Mouse (Mus musculus): ENCODE data around the gene Sertad4.

The Sertad4 gene

DNA sequence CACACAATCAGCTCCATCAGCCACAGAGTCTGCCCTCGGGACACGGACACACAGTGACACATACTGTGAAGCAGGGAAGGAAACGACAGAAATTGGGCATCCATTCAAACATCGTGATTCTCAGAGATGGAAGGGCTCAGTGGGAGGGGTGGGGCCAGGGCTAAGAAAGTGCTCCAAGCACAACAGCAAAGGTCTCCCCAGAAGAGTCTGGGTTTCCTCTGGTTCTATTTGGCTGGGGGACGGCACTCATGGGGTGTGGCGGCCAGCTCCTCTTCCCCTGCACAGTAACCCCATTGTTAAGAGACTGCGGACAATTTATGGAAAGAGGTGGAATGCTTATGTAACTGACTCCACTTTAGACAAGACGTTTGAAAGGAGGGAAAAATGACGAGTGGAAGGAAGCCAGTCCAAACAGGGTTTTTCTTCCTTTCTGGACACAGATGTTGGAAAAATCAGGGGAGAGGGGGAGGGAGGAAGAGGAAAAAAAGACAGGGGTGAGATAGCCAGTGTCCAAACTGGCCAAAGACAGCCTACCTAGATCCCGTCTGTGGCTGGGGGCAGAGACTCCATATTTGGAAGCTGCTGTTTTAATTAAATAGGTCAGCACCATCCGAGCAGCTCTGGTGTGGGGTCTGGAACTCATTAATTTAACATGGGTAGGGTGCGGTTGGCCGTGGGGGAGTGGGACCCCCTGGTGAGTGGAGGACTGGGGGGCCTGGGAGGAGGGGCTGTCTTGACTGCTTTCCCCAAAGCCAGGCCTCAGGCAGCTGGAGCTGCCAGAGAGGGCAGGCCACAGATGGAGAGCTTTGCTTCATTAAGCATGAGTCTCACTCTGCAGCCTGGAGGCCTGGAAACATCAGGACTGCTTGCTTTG lies 32.7 kb downstream of the Sertad4 start:
- in situ Hi-C loops (cut with MboI; ENCODE audit: low pct_unique_long_range_greater_than_20kb in 1 of 2, low sequenced_read_pairs in 2 of 2, unreplicated experiment in 1 of 2), result no loop called here

DNA sequence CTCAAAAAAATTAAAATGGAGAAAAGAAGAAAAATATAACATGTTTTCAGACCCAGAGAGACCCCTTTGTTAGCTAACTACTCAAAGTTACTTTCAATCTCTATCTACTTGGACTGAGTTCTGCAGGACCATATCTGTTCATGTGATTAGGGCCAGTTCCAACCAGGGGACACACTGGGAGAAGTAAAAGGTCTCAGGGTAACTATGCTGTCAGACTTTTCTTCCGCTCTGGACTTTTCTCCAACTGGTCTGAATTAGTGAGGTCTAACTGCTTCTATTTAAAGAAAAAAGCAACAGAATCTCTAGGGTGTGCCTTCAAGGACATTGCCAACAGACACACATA lies 33.3 kb downstream of the Sertad4 start:
- in situ Hi-C loops (cut with MboI; ENCODE audit: low pct_unique_long_range_greater_than_20kb in 1 of 2, low sequenced_read_pairs in 2 of 2, unreplicated experiment in 1 of 2), result no loop called here

DNA sequence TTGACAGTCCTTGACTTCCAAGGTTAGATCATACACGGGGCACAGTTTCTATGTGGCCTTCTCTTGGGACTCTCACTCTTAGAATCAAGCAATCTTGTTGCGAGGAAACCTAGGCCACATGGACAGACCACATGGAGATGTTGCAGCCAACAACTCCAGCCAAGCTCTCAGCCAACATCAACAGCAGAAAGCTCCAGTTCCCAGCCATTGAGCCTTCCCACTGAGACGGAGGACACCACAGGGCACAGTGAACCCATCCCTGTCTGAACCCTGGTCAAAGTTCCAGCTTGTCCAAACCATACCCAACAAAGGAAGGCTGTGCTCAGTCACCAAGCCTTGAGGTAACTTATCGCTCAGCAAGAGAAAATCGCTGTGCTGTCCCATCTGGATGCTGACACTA lies 37.2 kb downstream of the Sertad4 start:
- in situ Hi-C loops (cut with MboI; ENCODE audit: low pct_unique_long_range_greater_than_20kb in 1 of 2, low sequenced_read_pairs in 2 of 2, unreplicated experiment in 1 of 2), result no loop called here

DNA sequence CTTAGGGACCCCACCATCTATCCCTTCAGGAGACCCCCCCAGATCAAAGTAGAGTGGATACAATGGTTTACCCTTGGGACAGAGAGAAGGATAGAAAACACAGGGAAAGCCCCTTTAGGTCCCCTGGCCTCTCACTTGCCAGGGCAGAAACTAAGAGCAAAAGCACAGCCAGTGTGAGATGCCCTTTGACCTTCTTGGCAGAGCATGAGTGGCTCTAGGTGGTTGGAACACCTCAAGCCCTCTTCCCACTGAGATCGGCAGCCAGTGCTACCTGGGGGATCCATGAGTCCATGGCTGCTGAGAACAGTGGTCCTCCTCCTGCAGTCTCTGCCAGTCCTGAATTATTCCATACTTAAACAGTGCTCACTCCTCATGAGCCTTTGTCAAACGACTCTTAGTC lies 39.8 kb downstream of the Sertad4 start:
- in situ Hi-C loops (cut with MboI; ENCODE audit: low pct_unique_long_range_greater_than_20kb in 1 of 2, low sequenced_read_pairs in 2 of 2, unreplicated experiment in 1 of 2), result no loop called here

DNA sequence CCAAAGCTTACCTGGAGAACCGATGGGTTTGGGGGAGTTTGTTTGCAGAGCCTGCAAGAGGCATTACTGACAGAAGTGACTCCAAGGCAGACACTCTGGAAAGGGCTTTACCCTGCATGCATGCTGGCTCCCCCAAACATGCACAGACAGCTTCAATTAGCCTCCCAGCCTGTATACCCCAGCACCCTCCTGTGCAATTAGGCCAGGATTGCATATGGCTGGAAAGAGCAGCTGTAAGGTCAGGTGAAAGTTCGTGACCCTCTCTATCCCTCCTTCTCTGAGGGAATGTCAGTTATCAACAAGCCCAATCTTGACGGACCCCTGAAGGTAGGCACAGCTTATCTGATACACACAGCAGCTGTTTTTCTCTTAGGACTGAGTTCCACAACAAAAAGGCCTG lies 40.9 kb downstream of the Sertad4 start:
- in situ Hi-C loops (cut with MboI; ENCODE audit: low pct_unique_long_range_greater_than_20kb in 1 of 2, low sequenced_read_pairs in 2 of 2, unreplicated experiment in 1 of 2), result no loop called here

DNA sequence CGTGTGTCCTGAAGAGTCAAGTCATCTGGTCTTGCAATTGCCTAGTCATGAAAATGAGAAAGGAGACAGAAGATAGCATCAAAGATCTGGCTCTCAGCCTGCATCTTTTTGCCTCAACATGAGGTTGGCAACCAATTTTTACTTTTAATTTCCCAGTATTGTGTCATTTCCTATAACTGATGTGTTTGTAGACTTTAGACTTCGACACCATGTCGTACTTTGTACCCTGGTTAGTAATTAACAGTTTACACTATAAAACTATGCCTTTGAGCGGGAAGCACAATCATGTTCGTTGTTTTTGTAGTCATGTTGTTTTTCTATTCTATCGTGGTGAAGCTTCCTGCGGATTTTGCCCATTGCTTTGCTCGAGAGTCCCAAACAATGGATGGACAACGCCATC lies 42.8 kb downstream of the Sertad4 start:
- in situ Hi-C loops (cut with MboI; ENCODE audit: low pct_unique_long_range_greater_than_20kb in 1 of 2, low sequenced_read_pairs in 2 of 2, unreplicated experiment in 1 of 2), result no loop called here

DNA sequence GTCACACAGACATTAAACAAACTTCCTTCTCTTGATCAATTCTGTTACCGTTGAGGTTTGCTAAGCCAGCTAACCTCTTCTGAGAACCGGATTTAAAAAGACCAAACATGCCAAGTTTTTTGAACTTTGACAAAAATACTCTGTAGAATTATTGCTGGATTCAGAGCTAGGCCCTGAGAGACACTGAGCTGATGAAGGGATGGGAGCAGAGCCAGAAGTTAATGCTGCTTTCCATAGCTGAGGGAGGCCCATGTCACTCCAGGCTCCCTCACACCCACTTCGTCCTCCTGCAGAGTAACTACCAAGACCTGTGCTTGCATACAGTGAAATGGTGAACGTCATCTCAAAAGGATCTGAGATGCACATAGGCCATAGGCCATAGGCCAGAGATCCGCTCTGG lies 43.3 kb downstream of the Sertad4 start:
- in situ Hi-C loops (cut with MboI; ENCODE audit: low pct_unique_long_range_greater_than_20kb in 1 of 2, low sequenced_read_pairs in 2 of 2, unreplicated experiment in 1 of 2), result no loop called here

DNA sequence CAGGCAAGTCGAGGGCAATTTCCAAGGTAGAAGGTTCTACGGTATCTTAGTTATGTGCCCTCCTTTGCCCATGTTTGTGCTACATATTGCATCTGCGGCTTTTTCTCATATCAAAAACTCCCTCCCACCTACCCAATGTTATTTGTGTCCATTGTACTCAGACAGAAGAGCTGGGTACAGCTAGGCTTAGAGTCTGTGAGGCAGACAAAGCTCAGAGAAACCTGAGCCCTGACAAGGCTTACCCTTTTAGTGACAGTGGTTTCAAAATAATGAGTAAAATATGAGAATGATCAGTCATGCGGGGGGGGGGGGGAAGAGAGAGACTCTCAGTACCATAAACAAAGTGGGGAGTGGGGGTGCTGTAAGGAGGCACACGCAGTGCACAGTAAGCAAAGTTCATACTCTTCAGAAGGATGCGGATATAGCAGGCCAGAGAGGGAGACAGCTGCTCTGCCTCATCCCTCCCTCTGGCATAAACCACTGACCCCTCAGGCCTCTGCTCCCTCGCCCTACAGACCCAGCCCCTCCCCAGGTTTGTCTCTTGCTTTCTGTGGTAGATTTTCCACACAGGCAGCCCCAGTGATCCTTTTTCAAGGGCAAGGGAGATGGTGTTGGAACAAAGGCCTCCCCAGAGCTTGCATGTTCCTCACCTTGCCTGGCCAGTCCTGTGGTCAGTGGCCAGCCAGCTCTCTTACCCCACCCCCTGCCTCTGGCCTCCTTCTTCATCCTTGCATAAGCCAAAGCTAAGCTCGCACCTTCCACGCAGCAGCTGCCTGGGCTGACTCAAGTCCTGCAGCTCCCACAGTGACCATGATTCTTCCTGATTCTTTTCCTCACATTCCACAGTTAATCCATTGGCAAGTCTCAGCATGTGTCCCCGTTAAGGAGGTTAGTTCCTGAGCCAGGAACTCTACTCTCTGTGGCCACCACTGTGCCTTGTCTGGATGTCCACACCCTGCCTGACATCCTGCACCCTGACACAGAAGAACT lies 49.1 kb downstream of the Sertad4 start:
- in situ Hi-C loops (cut with MboI; ENCODE audit: low pct_unique_long_range_greater_than_20kb in 1 of 2, low sequenced_read_pairs in 2 of 2, unreplicated experiment in 1 of 2), result no loop called here

DNA sequence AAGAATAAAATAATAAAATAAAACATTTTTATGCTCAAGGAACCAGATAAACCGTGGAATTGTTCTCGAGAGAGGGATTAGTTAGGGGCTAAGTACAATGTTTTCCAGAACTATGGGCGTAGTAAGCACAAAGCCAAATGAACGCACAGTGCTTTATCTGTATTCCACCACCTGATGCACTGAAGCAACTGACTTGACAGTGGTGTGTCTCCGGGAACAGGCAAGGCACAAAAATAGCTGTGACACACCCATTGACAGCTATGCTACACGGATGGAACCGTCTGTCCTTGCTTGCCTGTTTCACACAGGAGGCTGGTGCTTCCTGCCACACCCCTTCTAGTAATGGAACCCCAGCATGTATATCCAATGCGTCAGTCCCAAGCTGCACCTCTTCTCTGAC lies 55.2 kb downstream of the Sertad4 start:
- in situ Hi-C loops (cut with MboI; ENCODE audit: low pct_unique_long_range_greater_than_20kb in 1 of 2, low sequenced_read_pairs in 2 of 2, unreplicated experiment in 1 of 2), result no loop called here

DNA sequence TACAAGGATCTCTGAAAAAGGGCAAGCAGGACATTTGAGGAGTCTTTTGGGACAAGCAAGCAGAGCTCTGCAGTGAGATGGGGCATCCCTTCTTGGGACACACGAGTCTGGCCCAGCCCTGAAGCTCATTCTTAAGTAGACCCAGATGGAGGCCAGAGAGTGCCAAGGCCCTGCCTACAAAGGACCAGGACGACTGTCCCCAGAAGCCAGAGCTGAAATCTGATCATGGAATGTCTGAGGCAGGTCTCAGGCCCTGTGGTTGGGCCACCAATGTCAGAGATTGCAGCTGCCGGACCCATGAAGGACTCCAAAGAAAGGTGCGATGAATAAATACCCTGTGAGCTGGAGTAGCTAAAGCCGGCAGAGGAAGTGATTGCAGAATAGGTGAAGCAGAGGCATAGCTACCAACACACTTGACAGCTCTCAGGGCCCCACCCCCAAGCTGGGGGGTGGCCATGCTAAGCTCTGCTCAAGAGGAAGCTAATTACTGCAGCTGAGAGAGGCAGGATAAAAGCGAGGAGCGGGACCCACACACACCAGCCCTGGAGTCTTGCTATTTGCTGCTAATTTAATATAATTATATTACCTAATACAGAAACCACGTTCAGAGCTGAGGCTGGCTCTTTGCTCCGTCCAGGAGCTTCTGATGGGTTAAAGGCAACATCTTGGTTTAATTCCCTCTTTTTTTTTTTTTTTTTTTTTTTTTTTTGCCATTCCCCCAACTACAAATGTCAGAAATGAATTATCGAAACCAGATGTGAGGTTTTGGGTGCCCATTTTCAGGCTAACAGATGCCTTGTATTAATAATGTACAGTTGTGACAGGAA lies 56.2 kb downstream of the Sertad4 start:
- in situ Hi-C loops (cut with MboI; ENCODE audit: low pct_unique_long_range_greater_than_20kb in 1 of 2, low sequenced_read_pairs in 2 of 2, unreplicated experiment in 1 of 2), result loop anchor here in 1 of 2 experiments (10.0 kb wide), 1 partner anchor 65 kb away; no protein-coding TSS in a partner anchor

DNA sequence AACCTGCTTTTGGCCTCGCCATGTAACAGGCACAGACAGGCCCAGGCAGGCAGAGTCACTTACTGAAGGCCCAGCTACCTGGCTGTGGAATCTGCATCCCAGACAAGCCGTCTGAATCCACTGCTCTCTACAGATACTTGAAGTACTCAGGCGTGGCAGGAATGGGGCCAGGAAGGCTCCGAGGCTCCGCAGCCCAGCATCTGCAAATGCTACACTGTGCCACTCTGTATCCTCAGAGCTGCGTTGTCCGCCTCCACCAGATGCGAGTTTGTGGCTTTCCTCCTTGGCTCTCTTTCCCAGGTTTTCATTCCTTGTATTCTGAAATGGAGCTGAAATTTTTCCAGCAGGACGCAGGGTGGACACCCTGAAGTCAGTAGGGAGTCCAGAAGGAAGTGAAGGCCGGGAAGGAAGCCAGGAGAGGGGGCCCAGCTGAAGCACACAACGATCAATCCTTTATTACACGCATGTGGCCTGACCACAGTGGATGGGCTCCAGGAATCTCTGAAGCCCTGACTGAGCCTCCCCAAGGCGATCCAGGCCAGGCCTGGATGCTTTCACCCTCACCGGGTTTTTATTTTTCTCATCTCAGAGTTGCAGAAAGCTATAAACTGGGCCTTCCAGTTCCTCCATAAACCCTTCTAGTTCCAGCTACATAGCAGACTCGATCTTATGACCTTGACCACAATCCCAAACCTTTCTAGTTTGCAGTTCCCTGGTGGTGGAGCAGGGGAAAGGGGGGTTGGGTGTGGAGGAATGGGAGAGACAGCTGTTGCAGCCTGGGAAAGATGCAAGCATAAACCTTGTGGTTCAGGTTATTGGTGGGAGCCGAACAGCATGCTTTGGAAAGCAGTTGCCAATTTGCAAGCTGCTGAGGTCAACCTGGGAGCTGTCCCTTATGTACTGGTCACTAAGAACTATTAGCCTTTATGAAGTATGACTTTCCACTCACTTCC lies 57.1 kb downstream of the Sertad4 start:
- in situ Hi-C loops (cut with MboI; ENCODE audit: low pct_unique_long_range_greater_than_20kb in 1 of 2, low sequenced_read_pairs in 2 of 2, unreplicated experiment in 1 of 2), result loop anchor here in 1 of 2 experiments (10.0 kb wide), 1 partner anchor 66 kb away; no protein-coding TSS in a partner anchor

DNA sequence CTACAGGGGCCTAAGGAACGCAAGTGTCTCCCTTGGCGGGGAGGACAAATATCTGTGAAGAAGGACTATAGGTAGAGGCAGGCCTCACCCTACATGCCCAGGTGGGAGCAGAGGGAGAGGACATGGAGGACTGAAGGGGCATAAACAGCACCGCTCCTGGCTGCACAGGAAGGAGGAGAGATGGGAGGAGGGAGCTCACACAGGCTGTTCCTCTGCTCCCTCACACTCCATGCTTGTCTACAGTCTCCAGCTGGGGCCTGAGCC lies 58.6 kb downstream of the Sertad4 start:
- in situ Hi-C loops (cut with MboI; ENCODE audit: low pct_unique_long_range_greater_than_20kb in 1 of 2, low sequenced_read_pairs in 2 of 2, unreplicated experiment in 1 of 2), result loop anchor here in 1 of 2 experiments (10.0 kb wide), 1 partner anchor 68 kb away; no protein-coding TSS in a partner anchor

DNA sequence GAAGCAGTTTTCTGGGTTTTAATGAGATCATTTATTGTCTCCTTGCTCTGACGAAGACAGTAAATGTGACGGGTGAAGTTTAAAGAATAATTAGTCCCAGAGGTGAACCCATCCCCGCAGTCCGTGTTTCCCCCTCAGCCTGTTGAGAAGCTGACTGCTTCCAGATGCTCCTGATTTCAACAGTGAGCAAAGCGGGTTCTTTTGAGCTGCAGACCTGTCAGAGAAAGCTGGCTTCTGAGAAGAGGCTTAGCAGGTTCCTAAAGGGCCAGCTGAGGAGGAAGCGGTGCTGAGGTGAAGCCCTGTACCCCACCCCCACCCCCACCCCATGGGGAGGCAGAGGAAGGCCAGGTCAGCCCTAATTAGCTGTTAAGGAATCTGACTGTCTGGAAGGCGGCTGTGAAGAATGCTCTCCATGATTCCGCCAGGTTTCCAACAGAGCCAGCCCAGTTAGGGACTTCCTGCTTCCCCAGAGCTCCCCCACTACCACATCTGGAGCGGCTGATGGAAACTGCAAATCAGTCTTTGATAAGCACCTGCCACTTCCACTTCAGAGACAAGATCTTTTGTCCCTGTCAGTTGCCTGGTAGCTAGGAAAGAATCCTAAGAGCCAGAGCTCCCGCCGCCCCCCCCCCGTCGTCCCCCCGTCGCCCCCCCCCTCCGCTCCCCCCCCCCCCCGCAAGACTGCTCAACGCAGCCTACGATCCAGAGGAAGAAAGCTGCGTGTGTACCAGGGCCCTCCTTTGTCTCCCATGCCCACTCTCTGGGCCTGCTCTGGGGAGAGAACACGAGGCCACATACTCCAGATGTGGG lies 59.1 kb downstream of the Sertad4 start:
- in situ Hi-C loops (cut with MboI; ENCODE audit: low pct_unique_long_range_greater_than_20kb in 1 of 2, low sequenced_read_pairs in 2 of 2, unreplicated experiment in 1 of 2), result loop anchor here in 1 of 2 experiments (10.0 kb wide), 1 partner anchor 68 kb away; no protein-coding TSS in a partner anchor

DNA sequence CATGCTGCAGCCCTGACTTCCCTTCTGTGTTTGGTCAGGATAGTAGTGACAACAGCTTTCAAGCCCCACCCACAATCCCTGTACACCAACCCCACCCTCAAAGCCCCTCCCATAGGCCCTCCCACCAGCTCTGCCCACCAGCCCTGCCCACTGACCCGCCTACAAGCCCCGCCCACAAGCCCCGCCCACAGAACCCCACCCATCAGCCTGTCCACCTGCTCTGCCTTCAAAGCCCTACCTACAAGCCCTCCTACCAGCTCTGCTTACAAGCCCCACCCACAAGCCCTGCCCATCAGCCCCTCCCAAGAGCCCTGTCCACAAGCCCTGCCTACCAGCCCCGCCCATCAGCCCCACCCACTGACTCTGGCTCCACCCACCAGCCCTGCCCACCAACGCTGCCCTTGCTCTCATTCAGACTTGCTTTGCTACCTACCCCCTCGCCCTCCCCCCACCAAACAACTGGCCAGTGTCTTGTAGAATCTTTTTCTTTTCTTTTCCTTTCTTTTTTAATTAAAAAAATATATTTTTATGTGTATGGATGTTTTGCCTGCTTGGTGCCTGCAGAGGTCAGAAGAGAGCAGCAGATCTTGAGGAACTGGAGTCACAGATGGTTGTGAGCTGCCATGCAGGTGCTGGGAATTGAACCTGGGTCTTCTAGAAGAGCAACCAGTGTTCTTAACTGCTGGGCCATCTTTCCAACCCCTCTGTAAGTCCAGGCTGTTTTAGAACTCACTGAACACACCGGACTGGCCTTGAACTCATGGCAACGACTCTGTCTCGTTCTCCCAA lies 60.4 kb downstream of the Sertad4 start:
- in situ Hi-C loops (cut with MboI; ENCODE audit: low pct_unique_long_range_greater_than_20kb in 1 of 2, low sequenced_read_pairs in 2 of 2, unreplicated experiment in 1 of 2), result loop anchor here in 1 of 2 experiments (10.0 kb wide), 1 partner anchor 70 kb away; no protein-coding TSS in a partner anchor

Measured in mouse embryonic stem cell (cell line).